Mouse (Mus musculus) lung, embryonic 14.5 days (tissue): Measurements from ENCODE around the gene Itk. TPM values are rescaled to one million over a fixed set of nuclear protein-coding genes. Genes with fewer than 3 reads are reported as not detected.

ENCODE experiments used
- ATAC-seq: fragments of 200-750 bp; cut with Nextera tagmentation; 2 replicates; pipeline ENCODE4 v1.8.0; 2017; ENCODE audit warnings: mild to moderate bottlenecking, moderate TSS enrichment, moderate library complexity; ENCODE audit not compliant: insufficient read depth
- DNase-seq: peaks from one replicate; pipeline ENCODE4 v3.0.0-alpha.2; 2015
- H3K27ac ChIP-seq: fragments of 300-500 bp; sonication (generic); 2 replicates; pipeline ENCODE4 v1.5.1; 2014; ENCODE audit warnings: low read depth, mild to moderate bottlenecking, moderate library complexity
- H3K27me3 ChIP-seq: fragments of 300-500 bp; sonication (generic); 2 replicates; pipeline ENCODE4 v1.6.1; 2014; ENCODE audit warnings: low read length, control low read depth; ENCODE audit not compliant: insufficient read depth
- H3K36me3 ChIP-seq: fragments of 300-500 bp; sonication (generic); 2 replicates; pipeline ENCODE4 v1.6.1; 2014; ENCODE audit warnings: control low read depth; ENCODE audit not compliant: insufficient read depth
- H3K4me1 ChIP-seq: fragments of 300-500 bp; sonication (generic); 2 replicates; pipeline ENCODE4 v1.6.1; 2014; ENCODE audit warnings: antibody characterized with exemption, control low read depth; ENCODE audit not compliant: insufficient read depth
- H3K4me2 ChIP-seq: fragments of 300-500 bp; sonication (generic); 2 replicates; pipeline ENCODE4 v1.6.1; 2014; ENCODE audit warnings: mild to moderate bottlenecking
- H3K4me3 ChIP-seq: fragments of 300-500 bp; sonication (generic); 2 replicates; pipeline ENCODE4 v1.5.1; 2014; ENCODE audit warnings: low read depth, low read length
- H3K9ac ChIP-seq: fragments of 300-500 bp; sonication (generic); 2 replicates; pipeline ENCODE4 v1.6.1; 2014
- H3K9me3 ChIP-seq: fragments of 300-500 bp; sonication (generic); 2 replicates; pipeline ENCODE4 v1.6.1; 2016; ENCODE audit warnings: low read depth, low read length, control low read depth
- CTCF ChIP-seq: IDR thresholded peaks from 2 replicates; pipeline ENCODE4 v1.5.1; 2016; ENCODE audit warnings: antibody characterized with exemption, low read depth
- WGBS: fragments of 180-500 bp; shearing (Covaris S2); extraction: QIAGEN DNeasy Blood & Tissue Kit; methylation state at CpG from one replicate; pipeline ENCODE4 v1.1.7; 2014; 5-methylcytosine and 5-hydroxymethylcytosine counted together
- polyA plus RNA-seq: library from polyadenylated mRNA; unstranded; fragments of >200 nt; fragmentation: Nextera tagmentation; extraction: Ambion mirVana; gene quantifications from 2 replicates; pipeline ENCODE4 v1.2.1, GENCODE M21; 2014

Itk gene
- polyA plus RNA-seq, 1 experiment from 2014 or later: 0.08 TPM

DNA sequence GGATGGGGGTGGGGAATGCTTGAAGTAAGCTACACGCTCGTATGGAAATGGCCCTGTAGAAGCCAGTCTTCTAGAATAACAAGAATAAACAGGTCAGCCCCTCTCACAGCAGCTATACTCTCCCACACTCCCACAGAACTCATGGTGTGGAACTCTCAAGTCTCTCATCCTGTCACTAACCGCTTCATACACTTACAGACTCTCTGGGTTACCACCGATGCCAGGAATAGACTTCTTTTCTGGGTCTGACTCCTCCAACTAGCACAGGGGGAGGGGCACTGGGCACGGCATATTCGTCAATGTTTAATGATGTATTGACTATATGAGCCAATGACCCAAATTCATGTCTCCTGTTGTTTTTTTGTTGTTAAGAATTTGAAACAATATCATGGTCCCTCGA is 82.5 kb downstream of the Itk start:
- 81% methylated on average over 7 of the region's 7 CpGs for WGBS
- ATAC-seq: no peak
- Histone ChIP-seq H3K9ac (no peak overlapping the region), H3K27ac (no peak overlapping the region), H3K4me2 (no peak overlapping the region), H3K4me3 (no peak overlapping the region), H3K36me3 (no peaks in the 10 kb centered on the region), H3K27me3 (peaks cover 6% of the 10 kb centered on the region; the same call in 1 of the 2 replicates), H3K9me3 (no peaks in the 10 kb centered on the region), H3K4me1 (no peaks in the 10 kb centered on the region; the same call in 1 of the 2 replicates)
- no peak for DNase-seq
- TF ChIP-seq CTCF: no peak

DNA sequence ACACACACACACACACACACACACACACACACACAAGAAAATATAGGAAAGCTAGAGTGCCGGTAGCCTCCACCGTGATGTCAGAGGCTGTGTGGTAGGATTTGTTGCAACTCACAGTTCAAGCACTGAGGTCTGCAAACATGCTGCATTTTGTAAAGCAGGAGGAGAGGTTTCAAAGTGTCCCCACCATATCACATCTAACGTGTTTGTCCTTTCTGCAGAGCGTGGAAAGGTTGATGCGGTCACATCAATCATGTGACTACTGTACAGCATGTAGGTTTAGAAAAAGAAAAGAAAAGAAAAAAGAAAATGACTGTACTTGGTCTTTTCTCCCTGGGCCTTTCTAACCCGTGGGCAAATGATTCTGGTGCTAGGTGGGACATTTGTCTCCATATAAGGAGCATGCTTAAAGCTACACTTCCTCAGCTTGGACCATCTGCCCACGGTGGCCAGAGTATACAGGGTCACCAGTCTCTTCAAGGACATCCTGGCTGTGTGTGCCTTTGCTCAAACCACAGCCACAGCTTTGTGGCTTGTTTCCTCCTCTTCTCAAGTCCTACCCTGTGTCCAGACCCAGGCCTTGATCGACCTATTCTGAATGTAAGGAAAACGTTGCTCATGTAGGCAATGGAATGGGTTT is 83.3 kb downstream of the Itk start:
- 75% methylated on average over 9 of the region's 9 CpGs for WGBS
- H3K36me3 ChIP-seq: no peaks in the 10 kb centered on the region
- no peaks in the 10 kb centered on the region; the same call in 1 of the 2 replicates for H3K4me1 ChIP-seq
- no peak for DNase-seq
- no peak overlapping the region for H3K4me3 ChIP-seq
- no peak for ATAC-seq
- H3K27me3 ChIP-seq: no peaks in the 10 kb centered on the region
- no peak overlapping the region for H3K9ac ChIP-seq
- no peak overlapping the region for H3K27ac ChIP-seq
- no peaks in the 10 kb centered on the region for H3K9me3 ChIP-seq
- no peak overlapping the region for H3K4me2 ChIP-seq
- TF ChIP-seq CTCF: no peak

DNA sequence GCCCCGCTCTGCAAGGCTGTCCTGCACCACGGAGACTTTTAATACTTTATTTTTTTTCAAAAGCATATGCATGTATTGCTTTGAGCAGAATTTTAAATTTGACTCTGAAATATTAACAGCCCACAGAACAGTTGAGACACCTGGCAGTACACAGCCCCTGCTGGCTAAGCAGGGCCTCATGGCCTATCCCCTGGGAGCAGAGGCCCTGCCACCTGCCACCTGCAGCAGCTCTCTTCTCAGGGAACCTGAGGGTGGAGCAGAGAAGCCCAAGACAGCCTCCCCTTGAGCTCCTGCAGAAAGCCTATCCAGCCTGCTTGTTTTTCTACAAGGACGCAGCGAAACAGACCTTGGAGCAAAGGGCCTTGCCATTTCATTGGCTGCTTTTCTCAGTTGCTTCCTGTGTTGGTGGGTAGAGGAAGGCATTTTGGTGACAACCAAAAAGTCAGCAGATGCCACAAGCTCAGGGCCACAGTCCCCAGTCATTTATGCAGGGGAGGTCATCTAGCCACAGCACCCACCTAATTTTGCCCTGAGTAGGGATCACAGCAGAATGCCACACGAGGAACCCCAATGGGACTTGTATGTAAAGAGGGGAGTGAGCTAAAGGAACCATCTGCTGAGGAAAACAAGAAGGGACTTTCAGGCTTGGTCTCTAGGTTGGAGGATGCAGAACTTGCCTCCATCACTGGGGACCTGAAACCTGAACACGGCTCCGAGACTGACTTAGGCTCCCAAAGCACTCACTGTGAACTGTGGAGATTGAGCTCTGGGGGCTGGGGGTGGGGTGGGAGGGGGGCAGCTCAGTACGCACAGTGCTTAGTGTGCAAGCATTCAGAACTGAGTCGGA is 84.2 kb downstream of the Itk start:
- Histone ChIP-seq H3K4me3 (no peak overlapping the region), H3K4me1 (no peaks in the 10 kb centered on the region; the same call in 1 of the 2 replicates), H3K9ac (no peak overlapping the region), H3K9me3 (no peaks in the 10 kb centered on the region), H3K27ac (no peak overlapping the region), H3K36me3 (no peaks in the 10 kb centered on the region), H3K4me2 (no peak overlapping the region), H3K27me3 (no peaks in the 10 kb centered on the region)
- no peak for DNase-seq
- no peak for TF ChIP-seq CTCF
- WGBS: 76% methylated on average over 9 of the region's 9 CpGs
- no peak for ATAC-seq

GRCm38 (mm10) chr11:46304093-46304492 is 85.2 kb downstream of the Itk start:
- ATAC-seq (no peak), DNase-seq (no peak)
- TF ChIP-seq CTCF: no peak
- no peaks in the 10 kb centered on the region for H3K9me3 ChIP-seq
- H3K4me1 ChIP-seq: no peaks in the 10 kb centered on the region; the same call in 1 of the 2 replicates
- no peak overlapping the region for H3K4me2 ChIP-seq
- no peak overlapping the region for H3K9ac ChIP-seq
- no peaks in the 10 kb centered on the region for H3K27me3 ChIP-seq
- H3K27ac ChIP-seq: no peak overlapping the region
- WGBS: 68% methylated on average over 10 of the region's 10 CpGs
- H3K36me3 ChIP-seq: no peaks in the 10 kb centered on the region
- H3K4me3 ChIP-seq: no peak overlapping the region

DNA sequence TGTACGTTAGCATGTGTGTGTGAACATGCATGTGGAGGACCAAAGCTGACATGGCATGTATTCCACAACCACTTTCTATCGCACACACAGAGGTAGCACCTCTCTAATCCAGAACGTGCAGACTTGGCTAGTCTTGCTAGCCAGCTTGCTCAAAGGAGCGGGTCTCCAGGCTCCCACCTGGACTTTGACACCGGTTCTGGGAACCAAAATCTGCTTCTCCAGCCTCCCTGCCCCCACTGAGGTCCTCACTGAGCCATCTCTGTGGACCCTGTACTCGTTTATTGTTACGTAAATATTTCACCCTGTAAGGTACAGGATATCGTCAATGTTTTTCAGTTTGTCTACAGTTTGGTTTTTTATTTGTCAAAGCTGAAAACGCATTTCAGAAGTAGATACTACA is 86.8 kb downstream of the Itk start:
- no peak overlapping the region for H3K4me3 ChIP-seq
- no peaks in the 10 kb centered on the region for H3K36me3 ChIP-seq
- H3K9me3 ChIP-seq: no peaks in the 10 kb centered on the region
- H3K9ac ChIP-seq: no peak overlapping the region
- no peaks in the 10 kb centered on the region for H3K4me1 ChIP-seq
- DNase-seq: no peak
- 80% methylated on average over 9 of the region's 9 CpGs for WGBS
- no peak overlapping the region for H3K4me2 ChIP-seq
- TF ChIP-seq CTCF: no peak
- H3K27ac ChIP-seq: no peak overlapping the region
- H3K27me3 ChIP-seq: no peaks in the 10 kb centered on the region
- no peak for ATAC-seq

DNA sequence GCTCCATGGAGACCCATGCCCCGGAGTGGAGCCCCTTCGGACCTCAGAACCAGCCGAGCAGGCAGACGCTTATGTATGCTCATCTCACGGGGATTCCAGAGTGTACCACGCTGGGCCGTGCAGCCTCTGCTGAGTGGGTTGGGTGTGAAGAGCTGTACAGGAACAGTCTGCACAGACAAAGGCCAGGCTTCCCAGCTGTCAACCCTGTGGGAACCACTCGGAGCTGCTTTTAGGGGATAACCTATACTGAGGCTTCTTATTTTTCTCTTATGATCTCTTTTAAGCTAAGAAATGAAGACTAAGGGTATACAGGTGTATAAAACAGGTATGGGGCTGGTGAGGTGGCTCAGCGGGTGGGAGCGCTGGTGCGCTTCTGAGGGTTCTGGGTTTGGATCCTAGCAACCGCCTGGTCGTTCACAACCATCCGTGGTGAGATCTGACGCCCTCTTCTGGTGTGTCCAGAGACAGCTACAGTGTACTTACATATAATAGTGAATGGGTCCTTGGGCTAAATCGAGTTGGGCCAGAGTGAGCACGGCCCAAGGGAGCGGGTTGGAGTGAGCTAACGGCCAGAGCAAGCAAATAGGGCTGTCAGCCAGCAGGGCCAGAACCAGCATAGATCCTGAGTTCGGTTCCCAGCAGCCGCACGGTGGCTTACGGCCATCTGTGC is 87.6 kb downstream of the Itk start:
- ATAC-seq (no peak), DNase-seq (no peak)
- Histone ChIP-seq H3K9me3 (no peaks in the 10 kb centered on the region), H3K27ac (no peak overlapping the region), H3K27me3 (no peaks in the 10 kb centered on the region), H3K4me3 (no peak overlapping the region), H3K4me2 (no peak overlapping the region), H3K9ac (no peak overlapping the region), H3K36me3 (no peaks in the 10 kb centered on the region), H3K4me1 (no peaks in the 10 kb centered on the region)
- 86% methylated on average over 23 of the region's 23 CpGs for WGBS
- no peak for TF ChIP-seq CTCF

DNA sequence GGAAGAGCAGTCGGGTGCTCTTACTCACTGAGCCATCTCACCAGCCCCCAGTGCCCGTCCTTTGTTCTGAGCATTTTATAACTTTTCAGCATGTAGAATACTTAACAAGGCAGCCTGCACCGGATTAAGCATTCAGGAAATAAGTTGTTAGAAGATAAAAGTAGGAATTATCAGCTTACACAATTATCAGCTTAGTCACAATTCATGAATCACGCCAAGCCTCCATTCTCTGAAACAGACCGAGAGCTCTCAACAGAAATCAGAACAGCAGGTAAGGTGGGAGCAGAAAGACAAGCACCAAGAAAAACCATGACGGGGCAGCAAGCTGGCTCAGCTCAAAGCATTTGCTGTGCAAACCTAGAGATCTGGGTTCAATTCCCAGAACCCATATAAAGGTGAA is 89.4 kb downstream of the Itk start:
- Histone ChIP-seq H3K27ac (no peak overlapping the region), H3K4me2 (no peak overlapping the region), H3K9ac (no peak overlapping the region), H3K9me3 (no peaks in the 10 kb centered on the region), H3K27me3 (no peaks in the 10 kb centered on the region), H3K4me1 (no peaks in the 10 kb centered on the region), H3K36me3 (no peaks in the 10 kb centered on the region), H3K4me3 (no peak overlapping the region)
- ATAC-seq: no peak
- TF ChIP-seq CTCF: no peak
- WGBS: 71% methylated on average over 6 of the region's 6 CpGs
- DNase-seq: no peak
